Mouse (Mus musculus): ENCODE data around the gene Ppp1r13l.

Gene Ppp1r13l

GRCm38 (mm10) chr7:19369823-19370425 is 10.4 kb downstream of the Ppp1r13l start:
- peak; percentile 78 for DNase-seq

DNA sequence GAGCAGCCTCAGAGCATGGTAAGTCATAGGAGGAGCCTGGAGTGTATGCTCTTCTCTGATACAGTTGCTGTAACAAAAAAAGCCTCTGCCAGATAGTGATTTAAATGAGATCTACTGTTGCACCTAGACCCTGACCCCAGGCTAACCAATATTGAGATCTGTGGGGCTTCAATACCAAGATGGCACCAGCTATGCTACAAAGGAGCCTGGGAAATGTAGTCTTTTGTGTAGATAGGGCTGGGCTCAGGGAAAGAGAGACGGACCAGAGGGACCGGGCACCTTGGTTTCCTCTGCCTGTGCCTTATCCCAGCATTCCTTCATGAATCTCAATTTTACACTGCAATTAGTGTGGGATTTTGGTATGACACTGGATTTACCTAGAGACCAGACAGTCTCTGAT is 13.8 kb downstream of the Ppp1r13l start:
- DNase-seq, result no peak

GRCm38 (mm10) chr7:19375368-19375767 is 15.8 kb downstream of the Ppp1r13l start:
- no peak for DNase-seq

DNA sequence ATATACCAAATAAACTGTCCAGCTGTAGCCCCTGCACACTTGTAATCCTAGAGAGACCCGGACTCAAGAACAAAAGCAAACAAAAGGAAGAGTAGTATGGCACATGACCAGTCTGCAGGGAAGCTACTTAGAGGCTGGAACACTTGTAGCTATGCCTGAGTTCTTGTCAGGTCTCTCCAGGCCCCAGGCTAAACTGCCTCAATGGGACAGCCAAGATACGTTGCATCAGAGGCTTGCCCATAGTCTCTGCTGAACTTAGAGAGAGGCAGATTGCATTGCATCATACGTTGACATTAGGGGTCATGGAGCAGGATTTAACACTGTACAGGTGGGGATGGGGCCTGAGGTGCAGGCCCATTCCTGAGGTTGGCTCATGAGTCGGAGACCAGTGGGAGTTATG is 16.5 kb downstream of the Ppp1r13l start:
- no peak for DNase-seq

DNA sequence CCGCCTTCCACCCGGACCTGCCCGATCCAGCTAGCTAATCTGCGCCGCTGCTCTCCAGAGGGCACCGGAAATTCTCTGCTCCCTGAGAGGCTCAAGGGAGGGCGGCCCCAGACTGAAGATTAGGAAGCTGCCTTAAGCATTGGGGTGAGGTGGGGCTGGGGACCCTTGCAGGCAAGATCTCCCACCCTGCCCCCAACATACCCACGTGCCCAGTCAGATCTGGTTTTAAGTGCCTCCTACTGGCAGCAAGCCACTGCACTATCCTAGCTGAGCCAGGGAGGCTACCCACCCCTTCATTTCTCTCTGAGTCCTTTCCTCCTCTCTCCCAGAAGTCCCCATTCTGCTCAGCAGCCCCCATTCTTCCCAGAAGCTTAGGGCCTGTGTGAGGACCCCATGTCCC is 18.5 kb downstream of the Ppp1r13l start:
- no peak for DNase-seq

GRCm38 (mm10) chr7:19381377-19382165 is 22.0 kb downstream of the Ppp1r13l start, which contains the start of gene Ercc2:
TSS of gene Ercc2 (plus strand) at chr7:19382010.
- DNase-seq, result peak; percentile 99

- no peak for DNase-seq
Measured at GRCm38 (mm10) chr7:19382166-19382541, 22.6 kb downstream of the Ppp1r13l start.

GRCm38 (mm10) chr7:19383708-19384107 is 24.2 kb downstream of the Ppp1r13l start:
- DNase-seq, result no peak

DNA sequence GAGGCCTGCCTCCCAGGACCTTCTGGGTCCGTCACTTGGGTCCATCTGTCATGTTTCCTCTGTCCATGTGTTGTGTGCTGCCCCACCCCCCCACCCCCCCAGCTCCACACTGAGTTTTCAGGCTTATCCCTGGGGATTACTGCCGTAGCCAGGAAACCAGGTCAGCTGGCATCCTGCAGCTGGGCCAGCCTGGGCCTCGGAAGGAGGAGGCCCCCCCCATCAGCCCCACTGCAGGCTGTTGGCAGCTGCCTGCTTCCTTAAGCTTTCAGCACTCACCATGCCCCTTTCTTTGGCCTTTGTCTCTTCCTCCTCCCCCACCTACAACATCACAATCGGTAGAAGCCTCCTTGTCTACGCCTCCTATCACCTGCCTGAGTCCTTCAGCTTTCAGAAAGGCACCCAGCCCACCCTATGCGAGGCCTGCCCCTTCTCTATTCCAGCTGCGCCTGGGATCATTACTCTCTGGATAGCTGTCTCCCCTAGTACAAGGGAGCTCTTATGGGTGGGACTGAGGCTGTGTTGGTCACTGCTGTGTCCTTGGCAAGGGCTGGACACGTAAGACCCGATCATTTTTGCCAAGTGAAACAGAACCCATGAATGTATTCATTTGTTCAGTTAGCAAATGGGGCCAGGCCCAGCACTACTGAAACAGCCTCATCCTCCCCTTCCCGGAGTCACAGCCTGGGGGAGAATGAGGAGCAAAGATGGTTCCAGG is 29.3 kb downstream of the Ppp1r13l start:
- no peak for DNase-seq

DNA sequence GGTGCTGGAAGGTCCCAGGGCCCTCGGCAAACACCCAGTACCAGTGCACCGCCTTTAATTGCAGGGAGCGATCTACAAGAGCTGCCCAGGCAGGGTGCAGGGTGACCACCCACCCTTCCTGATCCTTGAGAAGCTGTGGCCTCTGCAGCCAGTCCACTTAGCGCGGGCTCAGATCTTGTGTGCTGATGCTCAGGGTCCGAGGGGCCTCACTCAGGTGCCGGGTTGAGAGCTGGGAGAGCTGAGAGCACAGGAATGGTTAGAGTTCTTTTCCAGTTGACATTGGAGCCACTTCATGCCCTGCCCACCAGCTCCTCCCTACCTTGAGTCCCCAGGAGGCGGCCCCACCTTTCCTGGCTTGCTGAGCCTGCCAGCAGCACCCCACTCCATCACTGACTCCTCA is 34.9 kb downstream of the Ppp1r13l start:
- DNase-seq, result no peak

DNA sequence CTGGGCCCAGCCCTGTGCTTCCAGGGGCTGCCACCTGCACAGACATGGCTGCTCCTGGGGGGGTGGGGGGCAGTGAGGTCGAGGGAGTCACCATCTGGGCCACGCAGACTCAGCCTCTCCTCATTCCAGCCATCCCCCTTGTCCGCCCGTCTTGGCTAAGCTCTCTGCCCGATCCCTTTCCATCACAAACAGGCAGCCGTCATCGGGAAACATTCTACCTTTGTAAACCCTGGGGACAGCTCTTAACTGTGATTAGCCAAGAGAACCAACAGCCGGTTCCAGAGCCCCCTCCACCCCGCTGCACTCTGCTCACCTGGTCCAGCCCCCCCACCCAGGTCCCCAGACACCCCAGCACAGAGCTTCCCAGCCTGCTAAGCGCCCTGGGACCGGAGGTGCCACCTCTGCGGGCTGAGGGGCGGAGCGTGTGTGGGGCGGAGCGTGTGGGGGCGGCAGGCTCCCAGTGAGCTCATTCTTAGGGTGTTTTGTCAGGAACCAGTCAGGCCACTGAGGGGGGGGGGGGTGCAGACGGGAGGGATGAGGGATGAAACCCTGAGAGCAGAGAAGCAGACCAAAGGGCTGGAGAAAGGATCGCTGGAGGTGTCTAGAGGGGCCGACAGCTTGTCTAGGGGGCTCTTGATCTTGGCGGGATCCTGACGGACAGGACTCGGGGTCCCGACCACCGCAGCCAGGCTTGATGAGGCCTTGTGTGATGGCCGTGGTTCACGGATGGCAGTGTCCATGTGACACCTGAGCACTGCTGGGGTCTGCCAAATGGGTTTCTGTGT is 40.1 kb downstream of the Ppp1r13l start:
- peak; percentile 72 for DNase-seq

DNA sequence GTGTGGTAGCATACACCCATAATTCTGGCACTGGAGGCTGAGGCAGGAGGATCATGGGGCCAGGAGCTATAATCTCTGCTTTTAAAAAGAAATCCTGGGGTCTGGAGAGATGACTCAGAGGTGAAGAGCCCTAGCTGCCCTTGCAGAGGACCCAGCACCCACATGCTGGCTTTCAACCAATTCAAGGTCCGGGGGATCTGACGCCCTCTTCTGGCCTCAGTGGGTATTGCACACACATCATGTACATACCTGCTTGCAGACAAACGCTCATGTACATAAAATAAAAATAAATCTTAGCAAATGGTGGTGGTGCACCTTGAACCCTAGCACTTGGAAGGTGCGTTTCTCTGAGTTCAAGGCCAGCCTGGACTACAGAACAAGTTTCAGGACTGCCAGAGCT is 41.4 kb downstream of the Ppp1r13l start:
- no peak for DNase-seq

DNA sequence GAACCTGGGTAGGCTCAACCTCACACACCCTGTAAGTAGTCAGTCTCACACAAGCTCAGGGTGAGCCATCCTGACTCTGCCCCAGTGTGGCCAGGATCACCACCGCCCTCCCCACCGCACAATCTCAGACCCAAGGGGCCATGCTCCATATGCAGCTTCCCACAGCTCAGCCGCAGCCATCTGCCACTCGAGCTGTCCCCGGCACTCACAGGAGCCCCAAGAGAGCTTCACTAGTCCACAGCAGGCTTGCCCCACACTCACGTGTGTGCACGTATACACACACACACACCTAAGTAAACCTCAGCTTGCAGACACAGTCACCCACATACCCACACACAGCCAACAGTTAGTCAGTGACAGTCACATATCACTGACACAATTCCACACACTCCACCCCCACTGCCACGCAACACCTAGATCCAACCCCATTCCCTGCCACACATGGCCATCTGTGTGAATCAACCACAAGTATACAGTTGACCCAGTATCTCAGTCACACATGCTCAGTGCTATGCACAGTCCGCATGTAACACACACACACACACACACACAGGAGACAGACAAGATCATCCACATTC is 43.1 kb downstream of the Ppp1r13l start:
- DNase-seq, result no peak

DNA sequence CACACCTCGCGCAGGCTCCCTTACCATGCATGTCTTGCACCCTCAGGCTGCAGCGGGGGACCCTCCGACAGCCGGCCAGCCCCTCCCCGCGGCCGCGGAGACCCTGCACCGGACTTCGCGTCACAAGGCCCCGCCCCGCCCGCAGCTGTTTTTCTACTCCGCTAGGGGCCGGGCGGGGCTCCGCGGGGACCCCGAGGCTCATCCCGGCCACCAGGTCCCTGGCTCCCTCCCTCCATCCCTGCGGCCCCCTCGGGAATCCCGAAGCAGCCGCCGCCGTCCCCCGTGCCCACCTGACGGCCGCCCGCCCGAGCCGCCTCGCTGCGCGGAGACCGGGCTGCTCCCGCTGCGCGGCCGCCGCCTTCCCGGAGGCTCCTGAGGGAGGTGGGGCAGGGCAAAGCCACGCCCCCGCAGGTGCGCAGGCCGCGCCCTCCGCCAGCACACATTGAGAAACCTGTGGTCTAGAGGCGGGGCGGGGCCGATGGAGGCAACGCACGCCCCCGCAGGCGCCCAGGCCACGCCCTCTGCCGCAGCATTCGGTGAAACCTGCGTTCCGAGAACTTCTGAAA is 44.3 kb downstream of the Ppp1r13l start, which contains the start of gene Klc3:
Klc3 (minus strand) TSS at position 374 of the 566 bp plus-strand sequence.
- DNase-seq, result peak; percentile 84

GRCm38 (mm10) chr7:19404476-19404875 is 44.9 kb downstream of the Ppp1r13l start, which contains the start of gene Ckm:
TSS of gene Ckm (plus strand) at chr7:19404776.
- no peak for DNase-seq

DNA sequence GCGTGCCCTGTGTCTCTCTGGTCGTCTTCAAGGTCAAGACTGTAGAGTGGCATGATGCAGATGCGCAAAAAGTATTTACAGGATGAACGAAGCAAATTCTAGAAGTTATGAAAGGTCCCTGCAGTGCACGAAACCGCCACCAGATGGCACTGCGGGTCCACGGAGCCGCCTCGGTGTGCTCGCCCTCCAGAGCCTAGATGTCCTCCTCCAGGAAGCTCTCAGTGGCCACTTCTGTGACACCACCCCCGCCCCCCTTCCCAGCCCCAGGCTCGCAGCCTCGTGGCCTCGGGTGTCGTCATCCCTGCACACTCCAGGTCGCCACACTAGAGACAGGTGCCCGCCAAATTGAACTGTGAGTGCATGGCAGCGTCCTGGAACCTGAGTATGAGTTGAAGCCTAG is 45.9 kb downstream of the Ppp1r13l start:
- peak; percentile 90 for DNase-seq

DNA sequence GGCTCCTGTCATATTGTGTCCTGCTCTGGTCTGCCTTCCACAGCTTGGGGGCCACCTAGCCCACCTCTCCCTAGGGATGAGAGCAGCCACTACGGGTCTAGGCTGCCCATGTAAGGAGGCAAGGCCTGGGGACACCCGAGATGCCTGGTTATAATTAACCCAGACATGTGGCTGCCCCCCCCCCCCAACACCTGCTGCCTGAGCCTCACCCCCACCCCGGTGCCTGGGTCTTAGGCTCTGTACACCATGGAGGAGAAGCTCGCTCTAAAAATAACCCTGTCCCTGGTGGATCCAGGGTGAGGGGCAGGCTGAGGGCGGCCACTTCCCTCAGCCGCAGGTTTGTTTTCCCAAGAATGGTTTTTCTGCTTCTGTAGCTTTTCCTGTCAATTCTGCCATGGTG is 50.2 kb downstream of the Ppp1r13l start:
- no peak for DNase-seq

- DNase-seq, result no peak
Measured at GRCm38 (mm10) chr7:19410766-19411344, 51.3 kb downstream of the Ppp1r13l start.

GRCm38 (mm10) chr7:19411783-19412182 is 52.2 kb downstream of the Ppp1r13l start:
- DNase-seq, result no peak

DNA sequence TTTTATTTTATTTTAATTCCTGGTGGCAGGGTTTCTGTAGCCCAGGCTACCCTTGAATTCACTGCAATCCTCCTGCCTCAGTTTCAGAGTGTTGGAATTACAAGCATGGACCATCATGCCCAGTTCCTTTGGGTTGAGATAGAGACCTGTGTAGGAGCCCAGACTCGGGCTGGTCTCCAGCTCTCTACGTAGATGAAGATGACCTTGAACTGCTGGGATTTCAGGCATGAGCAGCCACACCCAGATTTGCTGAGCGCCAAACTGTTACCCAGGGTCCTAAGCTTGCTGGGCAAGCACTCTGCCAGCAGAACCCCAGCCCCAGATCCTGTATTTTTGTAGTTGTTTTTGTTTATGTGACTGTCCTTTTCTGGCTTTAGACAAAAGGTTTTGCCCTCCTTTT is 54.0 kb downstream of the Ppp1r13l start:
- no peak for DNase-seq

DNA sequence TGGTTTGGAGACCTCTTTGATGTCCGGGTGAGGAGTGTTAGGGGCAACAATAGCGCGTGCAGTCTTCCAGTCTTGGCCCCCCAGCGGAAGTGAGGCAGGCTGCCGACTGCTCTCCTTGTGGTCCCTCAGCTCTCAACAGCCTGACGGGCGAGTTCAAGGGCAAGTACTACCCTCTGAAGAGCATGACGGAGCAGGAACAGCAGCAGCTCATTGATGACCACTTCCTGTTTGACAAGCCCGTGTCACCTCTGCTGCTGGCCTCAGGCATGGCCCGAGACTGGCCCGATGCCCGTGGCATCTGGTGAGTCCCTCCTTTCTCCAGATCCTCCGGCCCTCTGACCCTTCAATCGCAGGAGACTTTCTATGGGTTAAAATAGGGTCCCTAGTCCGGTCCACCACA is 57.0 kb downstream of the Ppp1r13l start:
- DNase-seq, result no peak

- no peak for DNase-seq
Measured at GRCm38 (mm10) chr7:19420121-19420520, 60.6 kb downstream of the Ppp1r13l start.
